Mouse (Mus musculus): ENCODE measurements around the gene Zcchc13. TPM values are rescaled to one million over a fixed set of nuclear protein-coding genes. Genes with fewer than 3 reads are reported as not detected.

The Zcchc13 gene
- polyA plus RNA-seq, 1 experiment from 2014 or later: not detected

DNA sequence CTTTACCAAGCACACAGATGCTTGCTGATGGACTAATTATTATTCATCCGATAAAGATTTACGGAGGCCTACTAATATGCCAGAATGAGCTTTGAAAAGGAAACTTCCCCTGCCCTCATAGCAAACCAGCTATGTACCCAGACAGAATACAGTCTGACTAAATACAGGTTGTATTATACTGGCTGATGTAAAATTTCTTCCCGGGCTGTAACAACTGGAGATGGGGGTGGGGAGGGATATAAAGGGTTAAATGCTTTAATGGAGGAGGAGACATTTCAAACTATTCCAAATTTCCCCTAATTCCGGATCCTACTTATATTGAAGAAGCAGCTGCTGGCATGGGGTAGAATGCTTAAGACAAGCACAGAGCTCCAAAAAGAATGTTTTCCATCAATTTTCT, 14.9 kb upstream of the Zcchc13 start:
- no peak for DNase-seq (ENCODE audit: low spot score)
- no peaks in the 10 kb centered on the region for H3K9me3 ChIP-seq (replicated peaks; ENCODE audit: control insufficient read depth, low read length)
- peak overlapping the region; percentile 56; the same call in 1 of the 2 replicates for H3K9ac ChIP-seq (ENCODE audit: low read length)
- H3K4me2 ChIP-seq (ENCODE audit: low read length): peak overlapping the region; percentile 57
- H3K27me3 ChIP-seq (replicated peaks; ENCODE audit: control insufficient read depth, insufficient read depth, low read length): no peaks in the 10 kb centered on the region
- H3K36me3 ChIP-seq (ENCODE audit: control insufficient read depth, insufficient read depth, low read length): peaks cover 14% of the 10 kb centered on the region; the same call in 1 of the 2 replicates
- no peaks in the 10 kb centered on the region for H3K4me1 ChIP-seq (ENCODE audit: control insufficient read depth, insufficient read depth, low read length)
- H3K27ac ChIP-seq (ENCODE audit: low read depth, low read length): 0 out of 2 replicates have a peak overlapping the region, but pooled peaks have one; percentile 89
- ATAC-seq: no peak
- peak overlapping the region; percentile 39; the same call in 1 of the 2 replicates for H3K4me3 ChIP-seq (ENCODE audit: low read depth, low read length)
- WGBS: 73% methylated on average over 4 of the region's 4 CpGs

DNA sequence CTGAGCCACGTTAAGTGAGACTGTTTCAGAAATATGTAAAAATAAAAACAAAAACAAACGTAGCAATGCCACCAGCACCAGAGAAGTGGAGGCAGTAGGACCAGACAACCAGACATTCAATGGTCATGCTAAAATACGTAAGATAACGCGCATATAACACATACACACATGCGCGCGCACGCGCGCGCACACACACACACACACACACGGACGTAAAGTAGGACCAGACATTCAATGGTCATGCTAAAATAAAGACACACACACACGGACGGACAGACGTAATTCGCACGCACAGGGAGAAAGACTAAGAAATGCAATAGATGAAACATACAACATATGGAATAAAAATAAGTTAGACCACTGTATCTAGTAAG, 14.2 kb upstream of the Zcchc13 start:
- Histone ChIP-seq H3K4me3 (ENCODE audit: low read depth, low read length) (peak overlapping the region; percentile 39), H3K27me3 (replicated peaks; ENCODE audit: control insufficient read depth, insufficient read depth, low read length) (no peaks in the 10 kb centered on the region), H3K27ac (ENCODE audit: low read depth, low read length) (peak overlapping the region; percentile 89; the same call in 1 of the 2 replicates), H3K4me1 (ENCODE audit: control insufficient read depth, insufficient read depth, low read length) (no peaks in the 10 kb centered on the region; the same call in 1 of the 2 replicates), H3K4me2 (ENCODE audit: low read length) (peak overlapping the region; percentile 57), H3K9ac (ENCODE audit: low read length) (peak overlapping the region; percentile 56), H3K36me3 (ENCODE audit: control insufficient read depth, insufficient read depth, low read length) (peaks cover 13% of the 10 kb centered on the region; the same call in 1 of the 2 replicates), H3K9me3 (replicated peaks; ENCODE audit: control insufficient read depth, low read length) (no peaks in the 10 kb centered on the region)
- peak; percentile 37 for DNase-seq (ENCODE audit: low spot score)
- ATAC-seq: peak; percentile 16
- 41% methylated on average over 19 of the region's 19 CpGs for WGBS

DNA sequence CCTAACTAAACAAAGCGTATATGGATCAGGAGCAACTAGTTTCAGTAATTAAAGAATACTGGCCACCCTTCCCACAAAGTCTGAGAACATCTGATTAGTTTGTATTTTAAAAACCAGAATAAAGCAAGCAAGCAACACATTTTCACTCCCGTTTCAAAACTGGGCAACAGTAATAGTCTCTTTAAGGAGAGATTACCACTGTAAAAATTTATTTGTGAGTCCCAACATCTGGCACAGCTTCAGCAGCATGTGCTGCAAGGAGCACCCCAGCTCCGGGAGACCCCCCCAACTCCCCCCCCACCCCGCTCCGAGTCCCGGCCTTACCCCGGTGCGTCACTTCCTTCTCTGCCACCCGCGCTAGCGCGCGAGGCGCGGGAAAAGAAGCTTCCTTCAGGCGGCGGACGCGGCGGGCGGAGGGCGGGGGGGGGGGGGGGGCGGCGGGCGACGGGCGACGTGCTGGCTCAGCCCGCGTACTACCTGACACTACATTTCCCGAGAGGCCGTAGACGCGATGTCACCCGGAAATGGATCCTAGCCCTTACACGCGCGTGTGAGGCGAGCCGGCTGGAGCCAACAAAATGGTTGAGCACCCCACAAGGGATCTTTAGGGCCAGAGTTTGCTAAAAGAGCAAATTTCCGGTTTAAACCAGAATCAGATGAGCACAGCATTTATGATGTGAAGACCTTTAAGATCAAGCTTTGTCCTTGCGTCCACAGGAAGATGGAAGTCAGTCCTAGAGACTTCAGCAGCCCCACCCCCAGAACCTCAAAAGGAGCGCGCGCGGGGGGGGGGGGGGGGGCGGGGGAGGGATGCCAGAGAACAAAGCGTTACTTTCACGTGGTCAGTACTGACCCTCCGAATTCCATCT, 13.6 kb upstream of the Zcchc13 start:
- WGBS: under 1% methylated on average over 31 of the region's 50 CpGs
- DNase-seq (ENCODE audit: low spot score) (peak; percentile 96), ATAC-seq (peak; percentile 97)

DNA sequence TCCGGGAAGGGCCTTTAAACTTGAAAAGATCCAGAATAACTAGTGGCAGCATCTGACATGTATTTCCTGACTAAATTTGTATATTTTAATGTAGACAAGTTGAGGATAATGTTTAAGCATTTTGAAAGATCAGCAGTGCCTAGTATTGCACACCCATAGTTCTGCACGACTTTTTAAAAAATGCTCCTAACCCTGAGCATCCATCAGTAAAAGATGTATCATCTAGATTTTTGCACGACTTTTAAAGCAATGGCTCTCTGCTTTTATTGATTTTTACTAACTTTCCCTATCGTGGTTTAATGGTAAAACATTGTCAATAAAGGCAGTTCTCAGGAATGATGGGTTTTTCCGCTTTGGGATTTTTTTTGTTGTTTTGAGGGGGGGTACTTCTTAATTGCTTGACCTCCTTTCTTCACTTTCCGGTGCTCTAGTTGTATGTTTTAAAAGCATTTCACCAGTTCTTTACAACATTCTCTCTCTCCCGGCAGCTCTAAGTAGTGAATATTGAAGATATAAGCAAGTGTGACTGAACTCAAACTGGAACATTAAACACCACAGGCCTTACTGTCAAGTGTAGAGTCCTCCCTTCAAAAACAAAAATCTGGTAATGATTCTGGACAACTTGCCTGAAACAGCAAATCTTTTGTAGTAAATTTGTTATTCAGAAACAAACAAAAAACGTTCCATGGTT, 12.8 kb upstream of the Zcchc13 start:
- Histone ChIP-seq H3K9me3 (replicated peaks; ENCODE audit: control insufficient read depth, low read length) (no peaks in the 10 kb centered on the region), H3K4me1 (ENCODE audit: control insufficient read depth, insufficient read depth, low read length) (no peaks in the 10 kb centered on the region; the same call in 1 of the 2 replicates), H3K9ac (ENCODE audit: low read length) (peak overlapping the region; percentile 59), H3K27me3 (replicated peaks; ENCODE audit: control insufficient read depth, insufficient read depth, low read length) (no peaks in the 10 kb centered on the region), H3K36me3 (ENCODE audit: control insufficient read depth, insufficient read depth, low read length) (peaks cover 13% of the 10 kb centered on the region; the same call in 1 of the 2 replicates), H3K27ac (ENCODE audit: low read depth, low read length) (peak overlapping the region; percentile 89), H3K4me3 (ENCODE audit: low read depth, low read length) (peak overlapping the region; percentile 39), H3K4me2 (ENCODE audit: low read length) (peak overlapping the region; percentile 57)
- WGBS: 28% methylated on average over 8 of the region's 8 CpGs
- ATAC-seq: no peak
- no peak for DNase-seq (ENCODE audit: low spot score)

More for the DNA sequence above, 13.6 kb upstream of the Zcchc13 start:
- H3K9me3 ChIP-seq (replicated peaks; ENCODE audit: control insufficient read depth, low read length): no peaks in the 10 kb centered on the region
- H3K4me2 ChIP-seq (ENCODE audit: low read length): peak overlapping the region; percentile 57
- H3K36me3 ChIP-seq (ENCODE audit: control insufficient read depth, insufficient read depth, low read length): peaks cover 13% of the 10 kb centered on the region; the same call in 1 of the 2 replicates
- no peaks in the 10 kb centered on the region for H3K27me3 ChIP-seq (replicated peaks; ENCODE audit: control insufficient read depth, insufficient read depth, low read length)
- peak overlapping the region; percentile 59 for H3K9ac ChIP-seq (ENCODE audit: low read length)
- H3K4me1 ChIP-seq (ENCODE audit: control insufficient read depth, insufficient read depth, low read length): no peaks in the 10 kb centered on the region; the same call in 1 of the 2 replicates
- H3K27ac ChIP-seq (ENCODE audit: low read depth, low read length): peak overlapping the region; percentile 89
- H3K4me3 ChIP-seq (ENCODE audit: low read depth, low read length): peak overlapping the region; percentile 39

DNA sequence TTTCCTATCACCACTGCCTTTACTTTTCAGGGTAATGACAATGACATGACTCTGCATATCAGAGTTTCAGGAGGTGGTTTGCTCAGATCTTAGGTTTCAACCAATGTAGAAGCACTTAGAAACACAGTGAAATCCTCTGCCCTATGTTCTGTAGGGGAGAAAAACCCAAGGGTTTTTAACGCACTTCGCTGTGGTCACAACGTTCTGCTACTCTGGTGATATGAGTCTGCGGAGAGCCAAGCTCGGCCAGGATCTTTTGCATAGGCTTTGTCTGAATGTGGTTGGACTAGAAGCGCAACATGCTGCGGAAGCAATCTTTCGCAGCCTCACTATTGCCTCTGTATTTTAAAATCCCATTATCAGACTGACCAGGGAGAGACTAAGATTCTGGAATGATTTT, 8.6 kb upstream of the Zcchc13 start:
- Histone ChIP-seq H3K9me3 (replicated peaks; ENCODE audit: control insufficient read depth, low read length) (no peaks in the 10 kb centered on the region), H3K4me2 (ENCODE audit: low read length) (peak overlapping the region; percentile 55), H3K9ac (ENCODE audit: low read length) (peak overlapping the region; percentile 72), H3K27ac (ENCODE audit: low read depth, low read length) (peak overlapping the region; percentile 78), H3K27me3 (replicated peaks; ENCODE audit: control insufficient read depth, insufficient read depth, low read length) (peaks cover 3% of the 10 kb centered on the region; the same call in 1 of the 2 replicates), H3K4me1 (ENCODE audit: control insufficient read depth, insufficient read depth, low read length) (peaks cover 3% of the 10 kb centered on the region), H3K4me3 (ENCODE audit: low read depth, low read length) (peak overlapping the region; percentile 42), H3K36me3 (ENCODE audit: control insufficient read depth, insufficient read depth, low read length) (no peaks in the 10 kb centered on the region)
- no peak for DNase-seq (ENCODE audit: low spot score)
- 9% methylated on average over 8 of the region's 8 CpGs for WGBS
- peak; percentile 10 for ATAC-seq

DNA sequence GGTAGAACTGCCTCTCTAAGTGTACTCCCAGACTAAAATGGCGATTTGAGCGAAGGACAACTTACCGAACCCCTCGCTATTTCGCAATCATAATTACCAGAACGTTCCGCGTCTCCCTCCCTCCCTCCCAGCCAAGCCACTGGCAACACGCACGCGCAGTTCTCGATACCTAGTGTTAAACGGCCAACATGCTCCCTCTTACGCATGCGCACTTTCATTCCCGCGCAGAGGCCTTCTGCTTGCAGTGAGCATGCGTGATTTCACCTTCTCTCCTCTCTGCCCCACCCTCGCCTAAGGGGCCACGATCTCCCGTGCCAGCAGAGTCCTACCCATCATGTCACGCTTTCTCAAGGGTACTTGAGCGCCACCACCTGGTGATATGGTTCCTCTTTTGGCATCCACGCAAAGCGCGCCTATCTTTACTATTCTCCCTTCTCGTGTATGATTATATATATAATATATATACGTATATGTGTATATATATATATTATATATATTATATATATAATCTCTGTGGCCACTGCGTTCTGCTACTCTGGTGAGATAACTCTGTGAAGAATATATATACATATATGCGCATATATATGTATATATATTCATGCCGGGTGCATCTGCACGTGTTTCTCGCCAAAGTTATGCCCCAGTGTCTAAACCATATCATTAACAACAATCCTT, 8.0 kb upstream of the Zcchc13 start:
- peak overlapping the region; percentile 72 for H3K9ac ChIP-seq (ENCODE audit: low read length)
- no peaks in the 10 kb centered on the region for H3K36me3 ChIP-seq (ENCODE audit: control insufficient read depth, insufficient read depth, low read length)
- peak; percentile 96 for ATAC-seq
- 1% methylated on average over 33 of the region's 33 CpGs for WGBS
- peaks cover 3% of the 10 kb centered on the region; the same call in 1 of the 2 replicates for H3K27me3 ChIP-seq (replicated peaks; ENCODE audit: control insufficient read depth, insufficient read depth, low read length)
- H3K4me2 ChIP-seq (ENCODE audit: low read length): peak overlapping the region; percentile 55
- H3K27ac ChIP-seq (ENCODE audit: low read depth, low read length): peak overlapping the region; percentile 78
- H3K4me1 ChIP-seq (ENCODE audit: control insufficient read depth, insufficient read depth, low read length): peaks cover 3% of the 10 kb centered on the region
- no peaks in the 10 kb centered on the region for H3K9me3 ChIP-seq (replicated peaks; ENCODE audit: control insufficient read depth, low read length)
- peak; percentile 99 for DNase-seq (ENCODE audit: low spot score)
- peak overlapping the region; percentile 42 for H3K4me3 ChIP-seq (ENCODE audit: low read depth, low read length)

DNA sequence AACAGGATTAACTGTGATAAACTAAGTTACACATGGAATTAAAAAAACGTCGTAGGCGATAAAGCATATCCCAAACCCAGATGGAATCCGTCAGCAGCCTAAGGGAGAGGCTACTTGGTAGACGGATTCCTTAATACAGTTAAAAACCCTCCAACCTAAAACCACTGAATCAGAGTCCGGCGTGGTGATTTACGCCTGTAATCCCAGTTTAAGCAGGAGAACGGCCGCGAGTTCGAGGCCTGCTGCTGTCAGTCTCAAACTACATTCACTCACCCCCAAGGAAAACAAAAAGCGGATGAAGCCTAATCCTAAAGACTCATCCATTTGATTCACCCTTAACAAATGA, 7.5 kb upstream of the Zcchc13 start:
- 3% methylated on average over 13 of the region's 13 CpGs for WGBS
- Histone ChIP-seq H3K27me3 (replicated peaks; ENCODE audit: control insufficient read depth, insufficient read depth, low read length) (peaks cover 3% of the 10 kb centered on the region; the same call in 1 of the 2 replicates), H3K9me3 (replicated peaks; ENCODE audit: control insufficient read depth, low read length) (no peaks in the 10 kb centered on the region), H3K4me1 (ENCODE audit: control insufficient read depth, insufficient read depth, low read length) (peaks cover 3% of the 10 kb centered on the region), H3K4me2 (ENCODE audit: low read length) (peak overlapping the region; percentile 55), H3K9ac (ENCODE audit: low read length) (peak overlapping the region; percentile 65; the same call in 1 of the 2 replicates), H3K27ac (ENCODE audit: low read depth, low read length) (no peak overlapping the region), H3K4me3 (ENCODE audit: low read depth, low read length) (peak overlapping the region; percentile 42), H3K36me3 (ENCODE audit: control insufficient read depth, insufficient read depth, low read length) (no peaks in the 10 kb centered on the region)
- no peak for ATAC-seq
- DNase-seq (ENCODE audit: low spot score): peak; percentile 28

DNA sequence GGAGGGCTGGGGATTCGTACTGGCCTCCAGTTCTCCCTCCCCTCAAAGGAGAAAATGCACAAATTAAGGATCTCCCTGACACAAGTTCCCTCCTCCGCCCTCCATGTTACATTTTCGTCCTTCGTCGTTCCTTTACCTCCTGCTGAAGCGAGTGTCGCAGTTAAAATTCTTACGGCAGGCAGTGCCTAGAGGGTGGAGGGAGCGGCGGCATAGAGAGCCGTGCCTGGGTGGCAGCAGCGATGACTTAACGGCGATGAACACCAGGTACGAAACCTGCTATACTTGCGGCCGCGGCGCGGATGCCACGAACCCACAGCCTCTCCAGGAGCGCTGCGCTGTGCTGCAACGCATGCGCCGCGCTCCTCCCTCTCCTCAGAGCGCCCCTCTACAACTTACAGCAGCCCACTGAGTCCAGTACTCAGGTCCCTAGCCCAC, 7.0 kb upstream of the Zcchc13 start:
- 1% methylated on average over 28 of the region's 28 CpGs for WGBS
- H3K9ac ChIP-seq (ENCODE audit: low read length): peak overlapping the region; percentile 65
- peaks cover 3% of the 10 kb centered on the region for H3K4me1 ChIP-seq (ENCODE audit: control insufficient read depth, insufficient read depth, low read length)
- H3K27me3 ChIP-seq (replicated peaks; ENCODE audit: control insufficient read depth, insufficient read depth, low read length): peaks cover 3% of the 10 kb centered on the region; the same call in 1 of the 2 replicates
- no peaks in the 10 kb centered on the region for H3K36me3 ChIP-seq (ENCODE audit: control insufficient read depth, insufficient read depth, low read length)
- H3K4me3 ChIP-seq (ENCODE audit: low read depth, low read length): peak overlapping the region; percentile 42
- H3K27ac ChIP-seq (ENCODE audit: low read depth, low read length): 0 out of 2 replicates have a peak overlapping the region, but pooled peaks have one; percentile 5
- DNase-seq (ENCODE audit: low spot score) (peak; percentile 51), ATAC-seq (peak; percentile 27; the same call in 1 of the 2 replicates)
- no peaks in the 10 kb centered on the region for H3K9me3 ChIP-seq (replicated peaks; ENCODE audit: control insufficient read depth, low read length)
- H3K4me2 ChIP-seq (ENCODE audit: low read length): peak overlapping the region; percentile 55

Measured in forebrain, embryonic 14.5 days (tissue).